Mouse (Mus musculus) left cerebral cortex, adult 6 months (tissue): ENCODE results near the gene Bves. TPM values are rescaled to one million over a fixed set of nuclear protein-coding genes. Genes with fewer than 3 reads are reported as not detected.

Experiments
- long read RNA-seq, 2 experiments: library from polyadenylated mRNA; unstranded; transcript quantifications; one replicate each; pipeline ENCODE4 v2.0.0; 2019 to 2020
- polyA plus RNA-seq: library from polyadenylated mRNA; unstranded; fragments of <200 nt; fragmentation: Nextera tagmentation; gene quantifications from 2 replicates; pipeline ENCODE4 v1.2.3, GENCODE M21; 2021

Bves gene
- 0.44 and 0.63 TPM in 2 replicates for polyA plus RNA-seq
- long read RNA-seq, experiment 1, partial matches to known transcripts, result 0 of 3 reads
- long read RNA-seq, experiment 1, other reads (novel, unspliced or antisense), result 3 of 3 reads
- long read RNA-seq, experiment 2, partial matches to known transcripts, result 0 of 1 reads
- long read RNA-seq, experiment 2, other reads (novel, unspliced or antisense), result 1 of 1 reads

GRCm38 (mm10) chr10:45335434-45336422 is at the start of gene Bves:
Gene Bves (plus strand): TSS chr10:45335772.

Other genes starting within 250 kb of the Bves start
- 0.40 and 0.71 TPM in 2 replicates for gene Popdc3, start 157.7 kb upstream of the Bves start, polyA plus RNA-seq
- gene Lin28b, start 150.6 kb downstream of the Bves start, polyA plus RNA-seq, result 0.77 and 0.79 TPM in 2 replicates
- 17.5 and 22.9 TPM in 2 replicates for gene Hace1, start 242.1 kb downstream of the Bves start, polyA plus RNA-seq